Mouse (Mus musculus): ENCODE data around the gene Ntrk2. TPM values are rescaled to one million over a fixed set of nuclear protein-coding genes. Genes with fewer than 3 reads are reported as not detected.

The Ntrk2 gene
- polyA plus RNA-seq, 1 experiment from 2014 or later: 63.7 TPM

- Histone ChIP-seq H3K27me3 (peaks cover 5% of the 10 kb centered on the region; the same call in 1 of the 2 replicates), H3K9ac (replicated peaks) (no peak overlapping the region), H3K27ac (replicated peaks) (no peak overlapping the region), H3K9me3 (no peaks in the 10 kb centered on the region), H3K4me3 (no peak overlapping the region), H3K4me1 (peaks cover 36% of the 10 kb centered on the region), H3K4me2 (replicated peaks) (no peak overlapping the region), H3K36me3 (no peaks in the 10 kb centered on the region)
- WGBS: 79% methylated on average over 12 of the region's 12 CpGs
- ATAC-seq (ENCODE audit: low FRiP score, low read depth): no peak
Observed at GRCm38 (mm10) chr13:59002943-59003806, 196.8 kb downstream of the Ntrk2 start.

DNA sequence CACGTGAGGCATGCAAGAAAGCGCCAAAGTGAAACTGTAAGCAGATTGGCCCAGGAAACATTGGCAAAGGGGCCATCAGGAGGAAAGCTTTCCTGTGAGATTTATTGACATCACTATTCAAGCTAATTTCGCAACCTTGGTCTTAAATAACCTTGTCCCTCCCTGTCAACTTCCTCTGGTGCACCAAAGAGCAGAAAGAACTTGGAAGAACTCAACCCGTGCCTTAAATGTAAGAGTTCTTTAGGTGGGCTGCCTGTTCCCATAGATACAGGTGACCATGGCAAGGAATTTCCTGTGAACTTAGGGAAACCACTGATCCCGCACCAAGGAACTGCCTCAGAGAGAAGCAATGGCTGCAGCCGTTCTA is 197.4 kb downstream of the Ntrk2 start:
- H3K4me1 ChIP-seq: peaks cover 35% of the 10 kb centered on the region
- no peak overlapping the region for H3K4me2 ChIP-seq (replicated peaks)
- WGBS: 53% methylated on average over 6 of the region's 6 CpGs
- no peak overlapping the region for H3K27ac ChIP-seq (replicated peaks)
- H3K36me3 ChIP-seq: no peaks in the 10 kb centered on the region
- peaks cover 5% of the 10 kb centered on the region; the same call in 1 of the 2 replicates for H3K27me3 ChIP-seq
- H3K9ac ChIP-seq (replicated peaks): no peak overlapping the region
- no peaks in the 10 kb centered on the region for H3K9me3 ChIP-seq
- H3K4me3 ChIP-seq: no peak overlapping the region
- no peak for ATAC-seq (ENCODE audit: low FRiP score, low read depth)

- WGBS: 76% methylated on average over 6 of the region's 6 CpGs
- no peak overlapping the region for H3K4me2 ChIP-seq (replicated peaks)
- peaks cover 5% of the 10 kb centered on the region; the same call in 1 of the 2 replicates for H3K27me3 ChIP-seq
- ATAC-seq (ENCODE audit: low FRiP score, low read depth): no peak
- no peaks in the 10 kb centered on the region for H3K9me3 ChIP-seq
- no peak overlapping the region for H3K9ac ChIP-seq (replicated peaks)
- H3K4me3 ChIP-seq: no peak overlapping the region
- H3K36me3 ChIP-seq: no peaks in the 10 kb centered on the region
- H3K27ac ChIP-seq (replicated peaks): no peak overlapping the region
- peaks cover 27% of the 10 kb centered on the region for H3K4me1 ChIP-seq
Observed at GRCm38 (mm10) chr13:59004579-59004978, 198.2 kb downstream of the Ntrk2 start.

- 84% methylated on average over 5 of the region's 5 CpGs for WGBS
- no peak for ATAC-seq (ENCODE audit: low FRiP score, low read depth)
- H3K4me3 ChIP-seq: no peak overlapping the region
- peaks cover 5% of the 10 kb centered on the region; the same call in 1 of the 2 replicates for H3K27me3 ChIP-seq
- H3K9ac ChIP-seq (replicated peaks): no peak overlapping the region
- no peak overlapping the region for H3K4me2 ChIP-seq (replicated peaks)
- H3K9me3 ChIP-seq: no peaks in the 10 kb centered on the region
- H3K4me1 ChIP-seq: peaks cover 32% of the 10 kb centered on the region
- H3K27ac ChIP-seq (replicated peaks): peak overlapping the region; percentile 80; the same call in 1 of the 2 replicates
- H3K36me3 ChIP-seq: no peaks in the 10 kb centered on the region
Observed at GRCm38 (mm10) chr13:59009855-59010254, 203.5 kb downstream of the Ntrk2 start.

DNA sequence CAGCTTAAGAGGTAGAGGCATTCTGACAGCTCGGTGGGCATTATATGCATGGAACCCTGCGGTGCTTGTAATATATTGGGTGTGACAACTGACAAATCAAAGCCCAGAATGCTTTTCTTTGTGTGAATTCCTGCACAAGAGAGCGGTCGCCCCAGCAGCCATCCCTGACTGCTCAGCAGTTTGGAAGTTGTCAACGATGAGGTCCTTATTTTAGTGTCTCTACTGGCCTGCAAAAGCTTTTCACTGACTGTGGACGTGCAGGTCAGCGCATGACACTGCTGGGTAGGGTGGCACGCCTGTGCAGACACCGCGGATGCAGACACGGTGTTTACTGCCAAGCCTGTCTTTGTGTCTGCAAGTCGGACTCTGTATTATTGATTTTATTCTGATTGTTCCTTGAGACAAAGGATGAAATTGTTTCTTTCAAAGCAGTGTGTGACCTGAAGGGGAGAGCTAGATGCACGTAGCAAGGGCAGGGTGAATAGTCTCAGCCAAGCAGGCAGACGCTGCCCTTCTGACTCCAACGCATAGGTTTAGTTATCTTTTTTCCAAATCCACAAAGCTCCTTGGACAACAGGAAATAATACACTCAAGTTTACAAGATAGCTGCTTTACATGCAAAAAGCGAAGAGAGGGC is 204.6 kb downstream of the Ntrk2 start:
- peak overlapping the region; percentile 7; the same call in 1 of the 2 replicates for H3K9ac ChIP-seq (replicated peaks)
- ATAC-seq (ENCODE audit: low FRiP score, low read depth): peak; percentile 79
- peak overlapping the region; percentile 34 for H3K4me3 ChIP-seq
- H3K27ac ChIP-seq (replicated peaks): peak overlapping the region; percentile 80
- peak overlapping the region; percentile 65 for H3K4me2 ChIP-seq (replicated peaks)
- no peaks in the 10 kb centered on the region for H3K36me3 ChIP-seq
- no peaks in the 10 kb centered on the region for H3K27me3 ChIP-seq
- H3K9me3 ChIP-seq: no peaks in the 10 kb centered on the region
- peaks cover 26% of the 10 kb centered on the region for H3K4me1 ChIP-seq
- WGBS: 14% methylated on average over 16 of the region's 16 CpGs

DNA sequence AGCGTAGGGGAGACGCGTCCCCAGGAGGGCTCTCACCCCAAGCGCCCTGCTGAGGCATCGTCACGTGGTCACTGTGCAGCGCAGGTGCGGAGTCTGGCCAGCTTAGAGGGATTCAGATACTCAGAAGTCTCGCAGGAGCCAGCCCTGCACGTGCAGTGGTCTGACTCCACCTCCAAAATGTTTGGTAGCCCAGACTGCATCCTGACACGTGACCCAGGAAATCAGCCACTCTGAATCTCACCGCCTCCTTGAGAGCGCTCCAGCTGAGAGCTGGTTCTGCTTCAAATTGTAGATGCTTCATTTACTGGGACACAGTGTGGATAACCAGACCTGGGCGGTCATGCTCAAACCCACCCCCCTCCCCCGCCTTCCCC is 205.1 kb downstream of the Ntrk2 start:
- no peaks in the 10 kb centered on the region for H3K9me3 ChIP-seq
- H3K27ac ChIP-seq (replicated peaks): peak overlapping the region; percentile 80
- no peaks in the 10 kb centered on the region for H3K36me3 ChIP-seq
- H3K27me3 ChIP-seq: no peaks in the 10 kb centered on the region
- WGBS: 2% methylated on average over 15 of the region's 15 CpGs
- peak overlapping the region; percentile 65 for H3K4me2 ChIP-seq (replicated peaks)
- H3K9ac ChIP-seq (replicated peaks): 0 out of 2 replicates have a peak overlapping the region, but pooled peaks have one; percentile 7
- H3K4me3 ChIP-seq: peak overlapping the region; percentile 34
- ATAC-seq (ENCODE audit: low FRiP score, low read depth): peak; percentile 96
- H3K4me1 ChIP-seq: peaks cover 26% of the 10 kb centered on the region

DNA sequence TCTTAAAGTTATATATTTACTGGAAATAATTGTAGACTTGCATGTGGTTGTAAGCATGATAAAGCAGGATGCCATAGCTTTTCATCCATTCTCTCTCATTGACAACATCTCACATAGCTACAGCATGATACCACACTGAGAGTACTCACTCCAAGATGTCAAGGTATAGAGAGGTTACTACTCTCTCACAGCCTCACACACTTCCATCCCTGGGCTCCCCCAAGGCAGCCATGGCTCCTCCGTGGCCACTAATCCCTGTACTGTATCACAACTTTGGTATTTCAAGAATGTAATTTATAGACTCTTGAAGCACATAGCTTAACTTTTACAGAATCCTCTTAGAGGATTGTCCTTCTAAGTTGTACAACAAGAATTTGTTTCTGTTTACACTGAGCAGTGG is 209.0 kb downstream of the Ntrk2 start:
- Histone ChIP-seq H3K9me3 (no peaks in the 10 kb centered on the region), H3K4me1 (peaks cover 20% of the 10 kb centered on the region), H3K4me3 (no peak overlapping the region), H3K9ac (replicated peaks) (no peak overlapping the region), H3K27me3 (no peaks in the 10 kb centered on the region), H3K4me2 (replicated peaks) (no peak overlapping the region), H3K27ac (replicated peaks) (no peak overlapping the region), H3K36me3 (no peaks in the 10 kb centered on the region)
- ATAC-seq (ENCODE audit: low FRiP score, low read depth): no peak
- 68% methylated on average over 1 of the region's 1 CpGs for WGBS

- H3K4me3 ChIP-seq: no peak overlapping the region
- no peak for ATAC-seq (ENCODE audit: low FRiP score, low read depth)
- H3K9ac ChIP-seq (replicated peaks): no peak overlapping the region
- H3K4me1 ChIP-seq: 0 out of 2 replicates have a peak, but pooled peaks cover 4% of the 10 kb centered on the region
- no peaks in the 10 kb centered on the region for H3K36me3 ChIP-seq
- H3K4me2 ChIP-seq (replicated peaks): no peak overlapping the region
- no peaks in the 10 kb centered on the region for H3K27me3 ChIP-seq
- WGBS: 60% methylated on average over 5 of the region's 5 CpGs
- H3K9me3 ChIP-seq: no peaks in the 10 kb centered on the region
- no peak overlapping the region for H3K27ac ChIP-seq (replicated peaks)
Observed at GRCm38 (mm10) chr13:59017121-59017520, 210.8 kb downstream of the Ntrk2 start.

GRCm38 (mm10) chr13:59022251-59023042 is 216.1 kb downstream of the Ntrk2 start:
- Histone ChIP-seq H3K27ac (replicated peaks) (no peak overlapping the region), H3K4me1 (no peaks in the 10 kb centered on the region), H3K4me2 (replicated peaks) (no peak overlapping the region), H3K27me3 (no peaks in the 10 kb centered on the region), H3K9me3 (peaks cover 7% of the 10 kb centered on the region), H3K9ac (replicated peaks) (no peak overlapping the region), H3K4me3 (no peak overlapping the region), H3K36me3 (no peaks in the 10 kb centered on the region)
- 90% methylated on average over 22 of the region's 22 CpGs for WGBS
- ATAC-seq (ENCODE audit: low FRiP score, low read depth): no peak

GRCm38 (mm10) chr13:59025653-59026052 is 219.3 kb downstream of the Ntrk2 start:
- Histone ChIP-seq H3K9ac (replicated peaks) (no peak overlapping the region), H3K4me1 (peaks cover 3% of the 10 kb centered on the region; the same call in 1 of the 2 replicates), H3K4me3 (no peak overlapping the region), H3K9me3 (peaks cover 7% of the 10 kb centered on the region), H3K4me2 (replicated peaks) (no peak overlapping the region), H3K27ac (replicated peaks) (no peak overlapping the region), H3K36me3 (no peaks in the 10 kb centered on the region), H3K27me3 (no peaks in the 10 kb centered on the region)
- 86% methylated on average over 8 of the region's 8 CpGs for WGBS
- ATAC-seq (ENCODE audit: low FRiP score, low read depth): no peak

GRCm38 (mm10) chr13:59027436-59027835 is 221.1 kb downstream of the Ntrk2 start:
- H3K36me3 ChIP-seq: no peaks in the 10 kb centered on the region
- H3K4me3 ChIP-seq: no peak overlapping the region
- no peaks in the 10 kb centered on the region for H3K27me3 ChIP-seq
- H3K4me1 ChIP-seq: peaks cover 3% of the 10 kb centered on the region; the same call in 1 of the 2 replicates
- no peak for ATAC-seq (ENCODE audit: low FRiP score, low read depth)
- no peak overlapping the region for H3K9ac ChIP-seq (replicated peaks)
- 83% methylated on average over 9 of the region's 9 CpGs for WGBS
- peaks cover 7% of the 10 kb centered on the region for H3K9me3 ChIP-seq
- no peak overlapping the region for H3K27ac ChIP-seq (replicated peaks)
- no peak overlapping the region for H3K4me2 ChIP-seq (replicated peaks)
